Mouse (Mus musculus) embryonic facial prominence, embryonic 15.5 days (tissue): ENCODE measurements around the gene Ttc30a1. TPM values are rescaled to one million over a fixed set of nuclear protein-coding genes. Genes with fewer than 3 reads are reported as not detected.
"Not testable (repeated sequence)": the region's sequence is repeated elsewhere in the genome, so short reads cannot be mapped to it uniquely, and the experiment has no call there.

Experiments
- ATAC-seq: fragments of 200-750 bp; cut with Nextera tagmentation; 2 replicates; pipeline ENCODE4 v1.8.0; 2017; ENCODE audit warnings: low read depth, moderate TSS enrichment; ENCODE audit not compliant: insufficient number of reproducible peaks, low FRiP score, low TSS enrichment
- H3K27ac ChIP-seq: fragments of 300-500 bp; sonication (generic); replicated peaks from 2 replicates; pipeline ENCODE4 v1.5.1; 2015; ENCODE audit warnings: mild to moderate bottlenecking, inconsistent platforms
- H3K27me3 ChIP-seq: fragments of 300-500 bp; sonication (generic); 2 replicates; pipeline ENCODE4 v1.6.1; 2015; ENCODE audit warnings: inconsistent platforms
- H3K36me3 ChIP-seq: fragments of 300-500 bp; sonication (generic); 2 replicates; pipeline ENCODE4 v1.6.1; 2015; ENCODE audit warnings: mild to moderate bottlenecking, inconsistent platforms
- H3K4me1 ChIP-seq: fragments of 300-500 bp; sonication (generic); 2 replicates; pipeline ENCODE4 v1.6.1; 2015; ENCODE audit warnings: inconsistent platforms
- H3K4me2 ChIP-seq: fragments of 300-500 bp; sonication (generic); replicated peaks from 2 replicates; pipeline ENCODE4 v1.6.1; 2015; ENCODE audit warnings: mild to moderate bottlenecking, inconsistent platforms
- H3K4me3 ChIP-seq: fragments of 300-500 bp; sonication (generic); replicated peaks from 2 replicates; pipeline ENCODE4 v1.5.1; 2015; ENCODE audit warnings: mild to moderate bottlenecking, inconsistent platforms
- H3K9ac ChIP-seq: fragments of 300-500 bp; sonication (generic); 2 replicates; pipeline ENCODE4 v1.6.1; 2015; ENCODE audit warnings: inconsistent platforms
- H3K9me3 ChIP-seq: fragments of 300-500 bp; sonication (generic); replicated peaks from 2 replicates; pipeline ENCODE4 v1.6.1; 2016; ENCODE audit warnings: inconsistent platforms
- WGBS: fragments of 180-500 bp; shearing (Covaris S2); methylation state at CpG from one replicate; pipeline ENCODE4 v1.1.7; 2015; 5-methylcytosine and 5-hydroxymethylcytosine counted together
- polyA plus RNA-seq: library from polyadenylated mRNA; unstranded; fragments of >200 nt; fragmentation: Nextera tagmentation; extraction: Ambion mirVana; gene quantifications from 2 replicates; pipeline ENCODE4 v1.2.1, GENCODE M21; 2015

Gene Ttc30a1
- polyA plus RNA-seq, result 6.8 and 7.5 TPM in 2 replicates

DNA sequence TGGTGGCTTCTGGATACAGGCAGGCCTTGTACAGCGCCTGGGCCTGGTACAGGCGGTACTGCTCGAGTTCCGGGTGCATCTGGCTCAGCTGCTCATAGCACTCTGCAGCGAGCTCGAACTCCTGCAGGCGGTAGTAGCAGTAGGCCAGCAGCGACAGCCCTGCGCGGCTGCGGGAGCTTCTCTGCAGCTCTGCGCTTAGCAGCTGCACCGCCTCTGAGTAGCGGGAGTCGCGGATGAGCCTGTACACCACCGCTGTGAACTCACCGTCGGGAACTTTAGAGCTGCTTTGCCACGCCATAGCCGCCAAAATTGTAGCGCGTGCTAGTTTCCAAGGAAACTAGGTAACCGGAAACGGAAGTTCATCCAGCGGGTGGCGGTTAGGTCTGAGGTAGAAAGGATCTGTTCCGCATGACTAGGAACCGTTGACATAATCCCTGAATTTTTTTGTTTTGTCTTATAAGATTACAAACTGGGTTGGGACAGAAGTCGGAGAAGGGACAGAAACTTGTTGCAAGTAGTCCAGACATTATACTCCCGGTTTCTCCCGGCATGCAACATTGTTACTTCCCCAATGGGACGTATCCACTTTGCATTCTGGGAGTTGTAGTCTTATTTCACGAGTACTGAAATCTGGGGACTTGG, at the start of gene Ttc30a1:
Gene Ttc30a1, minus strand, starts transcription at position 528 of the 642 bp plus-strand sequence.
- Histone ChIP-seq H3K9ac (peak within 1 kb of the TSS; percentile 26; the same call in 1 of the 2 replicates), H3K4me3 (peak within 1 kb of the TSS; percentile 52), H3K4me2 (peak within 1 kb of the TSS; percentile 71), H3K27ac (peak within 1 kb of the TSS; percentile 60)
- not testable (repeated sequence) for H3K27me3 ChIP-seq, H3K36me3 ChIP-seq, H3K4me1 ChIP-seq, H3K9me3 ChIP-seq
- 6% methylated on average over 34 of the region's 34 CpGs for WGBS
- ATAC-seq, result peak; percentile 75

DNA sequence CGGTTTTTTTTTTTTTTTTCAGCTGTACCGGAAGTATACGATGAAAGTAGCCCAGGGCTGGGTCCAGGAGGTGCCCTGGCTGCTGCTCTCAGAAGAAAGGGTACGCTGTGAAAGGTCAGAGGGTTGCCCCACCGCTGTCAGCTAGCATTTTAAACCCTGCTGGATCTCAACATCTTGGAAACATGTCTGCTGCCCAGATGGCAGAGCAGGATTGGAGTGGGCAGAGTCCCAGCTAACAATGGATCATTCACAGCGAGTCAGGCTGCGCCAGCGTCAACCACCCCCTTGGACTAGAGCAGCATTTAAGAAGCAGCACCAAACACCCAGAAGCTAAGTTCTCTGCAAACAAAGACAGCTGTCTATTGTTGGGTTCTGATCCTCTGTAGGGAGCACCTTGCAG, 48.3 kb upstream of the Ttc30a1 start:
- Histone ChIP-seq H3K27me3 (no peaks in the 10 kb centered on the region), H3K4me3 (peak overlapping the region; percentile 17), H3K9me3 (no peaks in the 10 kb centered on the region), H3K4me1 (peaks cover 19% of the 10 kb centered on the region), H3K27ac (no peak overlapping the region), H3K9ac (no peak overlapping the region; the same call in 1 of the 2 replicates), H3K4me2 (peak overlapping the region; percentile 43), H3K36me3 (no peaks in the 10 kb centered on the region)
- no peak; the same call in 1 of the 2 replicates for ATAC-seq
- 25% methylated on average over 8 of the region's 8 CpGs for WGBS

DNA sequence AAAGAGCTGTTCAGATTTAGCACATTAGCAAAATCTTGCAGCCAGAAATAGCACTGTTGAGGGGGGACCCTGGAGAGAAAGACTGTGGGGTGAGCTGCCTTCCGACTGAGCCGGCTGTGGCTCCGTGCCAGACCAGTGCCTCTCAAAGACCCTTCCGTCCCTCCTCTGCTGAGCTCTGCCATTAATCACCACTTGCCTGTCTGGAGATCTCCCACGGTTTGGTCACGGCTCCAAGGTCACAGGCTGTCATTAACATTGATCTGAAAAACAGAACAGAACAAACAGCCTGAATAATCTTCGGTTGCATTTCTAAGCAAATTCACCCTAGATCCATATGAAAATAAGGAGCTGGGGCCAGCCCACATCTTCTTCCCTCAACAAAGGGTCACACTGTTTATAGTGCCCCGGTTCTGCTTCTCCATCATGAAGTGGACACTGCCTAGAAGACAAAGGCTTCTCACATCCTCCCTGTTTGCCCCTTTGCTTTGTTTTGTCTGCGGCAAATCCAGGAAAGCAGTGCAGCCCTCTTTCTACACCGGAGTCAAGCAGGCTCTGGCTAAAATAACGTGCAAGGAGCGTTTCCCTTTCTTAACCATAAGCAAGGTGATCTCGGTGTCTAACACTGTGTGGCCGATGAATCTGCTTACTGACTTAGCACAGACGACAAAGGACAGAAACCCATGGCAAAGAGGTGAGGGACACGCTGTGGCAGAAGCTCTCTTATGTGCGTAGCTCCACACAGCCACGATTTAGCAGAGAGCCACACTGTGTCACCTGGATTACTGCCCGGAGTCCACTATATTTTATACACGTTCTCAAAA, 47.5 kb upstream of the Ttc30a1 start:
- Histone ChIP-seq H3K9ac (no peak overlapping the region; the same call in 1 of the 2 replicates), H3K9me3 (no peaks in the 10 kb centered on the region), H3K36me3 (no peaks in the 10 kb centered on the region), H3K27me3 (no peaks in the 10 kb centered on the region), H3K4me1 (peaks cover 19% of the 10 kb centered on the region), H3K4me2 (peak overlapping the region; percentile 43), H3K4me3 (peak overlapping the region; percentile 17), H3K27ac (no peak overlapping the region)
- 15% methylated on average over 20 of the region's 20 CpGs for WGBS
- no peak for ATAC-seq

GRCm38 (mm10) chr2:76016890-76017289, 35.1 kb upstream of the Ttc30a1 start:
- ATAC-seq, result no peak
- H3K27me3 ChIP-seq, result no peaks in the 10 kb centered on the region
- no peak overlapping the region for H3K4me2 ChIP-seq
- H3K4me1 ChIP-seq, result no peaks in the 10 kb centered on the region
- H3K36me3 ChIP-seq, result no peaks in the 10 kb centered on the region
- no peak overlapping the region for H3K9ac ChIP-seq
- no peak overlapping the region for H3K4me3 ChIP-seq
- H3K27ac ChIP-seq, result no peak overlapping the region
- H3K9me3 ChIP-seq, result no peaks in the 10 kb centered on the region
- 12% methylated on average over 7 of the region's 7 CpGs for whole genome bisulfite sequencing

DNA sequence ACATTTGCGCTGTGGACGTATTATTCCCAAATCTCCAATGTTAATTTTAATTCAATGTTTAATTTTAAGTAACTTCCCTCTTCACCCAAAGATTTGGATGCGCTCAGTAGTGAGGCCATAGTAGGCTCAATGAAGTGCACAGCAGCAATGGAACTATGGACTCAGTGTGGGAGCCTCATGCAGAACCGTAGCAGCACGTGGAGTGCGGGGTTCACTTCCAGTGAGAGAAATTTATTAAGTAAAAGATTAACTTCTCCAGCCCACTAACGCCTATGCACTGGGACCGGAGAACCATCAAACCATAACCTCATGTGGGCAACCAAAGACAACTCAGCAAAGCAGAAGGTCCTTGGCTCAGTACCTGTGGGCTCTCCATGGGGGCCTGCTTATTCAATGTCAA, 34.4 kb upstream of the Ttc30a1 start:
- Histone ChIP-seq H3K36me3 (no peaks in the 10 kb centered on the region), H3K4me1 (no peaks in the 10 kb centered on the region), H3K4me2 (no peak overlapping the region), H3K9me3 (no peaks in the 10 kb centered on the region), H3K9ac (no peak overlapping the region), H3K4me3 (no peak overlapping the region), H3K27ac (no peak overlapping the region), H3K27me3 (no peaks in the 10 kb centered on the region)
- no peak for ATAC-seq
- 88% methylated on average over 8 of the region's 8 CpGs for WGBS

GRCm38 (mm10) chr2:76015460-76015859, 33.7 kb upstream of the Ttc30a1 start:
- no peak for ATAC-seq
- H3K36me3 ChIP-seq, result no peaks in the 10 kb centered on the region
- H3K4me2 ChIP-seq, result no peak overlapping the region
- no peaks in the 10 kb centered on the region for H3K27me3 ChIP-seq
- H3K4me3 ChIP-seq, result no peak overlapping the region
- no peak overlapping the region for H3K27ac ChIP-seq
- 93% methylated on average over 7 of the region's 7 CpGs for WGBS
- no peak overlapping the region for H3K9ac ChIP-seq
- no peaks in the 10 kb centered on the region for H3K4me1 ChIP-seq
- H3K9me3 ChIP-seq, result no peaks in the 10 kb centered on the region

DNA sequence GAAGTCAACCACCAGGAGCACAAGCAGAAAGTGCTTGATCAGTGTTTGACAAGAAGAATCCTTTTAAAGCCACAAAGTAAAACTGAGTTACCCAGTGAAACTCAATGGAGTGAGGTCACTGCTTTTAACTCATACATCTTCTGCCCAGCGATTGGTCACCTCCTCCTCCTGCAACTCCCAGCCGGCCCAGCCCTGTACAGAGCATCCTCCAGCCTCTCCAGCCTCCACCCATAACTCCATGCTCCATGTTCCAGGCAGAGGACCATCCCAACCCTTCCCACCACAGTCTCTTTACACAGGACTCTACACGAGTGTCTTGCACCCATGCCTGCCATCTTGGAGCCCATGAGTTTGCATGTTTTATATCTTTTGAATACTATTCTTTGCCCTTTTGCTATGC, 32.9 kb upstream of the Ttc30a1 start:
- Histone ChIP-seq H3K27me3 (no peaks in the 10 kb centered on the region), H3K9me3 (no peaks in the 10 kb centered on the region), H3K4me2 (no peak overlapping the region), H3K9ac (no peak overlapping the region), H3K36me3 (no peaks in the 10 kb centered on the region), H3K4me3 (no peak overlapping the region), H3K27ac (no peak overlapping the region), H3K4me1 (no peaks in the 10 kb centered on the region)
- 83% methylated on average over 3 of the region's 3 CpGs for WGBS
- no peak for ATAC-seq

DNA sequence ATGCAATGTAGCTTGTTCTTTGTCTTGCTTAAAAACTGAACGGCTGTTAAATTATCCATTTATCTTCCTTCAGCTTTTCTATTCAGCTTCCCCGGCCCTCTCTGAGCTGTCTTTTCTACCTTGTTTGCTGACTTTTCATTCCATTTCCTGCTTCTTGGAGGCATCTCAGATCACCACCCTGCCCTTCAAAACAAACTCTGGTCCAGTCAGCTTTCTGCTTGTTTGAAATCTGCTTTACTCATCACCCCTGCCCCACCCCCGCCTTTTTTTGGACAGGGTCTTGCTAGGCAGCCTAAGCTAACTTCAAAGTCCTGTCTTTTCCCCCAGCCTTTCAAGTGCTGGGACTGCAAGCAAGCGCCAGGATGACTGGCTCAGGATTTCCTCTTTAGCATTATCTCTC, 24.4 kb upstream of the Ttc30a1 start:
- H3K4me2 ChIP-seq, result no peak overlapping the region
- H3K27ac ChIP-seq, result no peak overlapping the region
- no peaks in the 10 kb centered on the region for H3K27me3 ChIP-seq
- no peak overlapping the region for H3K4me3 ChIP-seq
- no peak overlapping the region for H3K9ac ChIP-seq
- WGBS, result 21% methylated on average over 4 of the region's 4 CpGs
- ATAC-seq, result no peak
- no peaks in the 10 kb centered on the region for H3K4me1 ChIP-seq
- no peaks in the 10 kb centered on the region for H3K36me3 ChIP-seq
- no peaks in the 10 kb centered on the region for H3K9me3 ChIP-seq

GRCm38 (mm10) chr2:76002899-76003298, 21.1 kb upstream of the Ttc30a1 start:
- ATAC-seq, result no peak
- Histone ChIP-seq H3K4me3 (no peak overlapping the region), H3K27ac (no peak overlapping the region), H3K4me2 (no peak overlapping the region), H3K9me3 (no peaks in the 10 kb centered on the region), H3K9ac (no peak overlapping the region), H3K36me3 (no peaks in the 10 kb centered on the region), H3K27me3 (no peaks in the 10 kb centered on the region), H3K4me1 (no peaks in the 10 kb centered on the region; the same call in 1 of the 2 replicates)
- WGBS, result 72% methylated on average over 9 of the region's 9 CpGs

GRCm38 (mm10) chr2:76001392-76001791, 19.6 kb upstream of the Ttc30a1 start:
- no peak for ATAC-seq
- no peaks in the 10 kb centered on the region for H3K36me3 ChIP-seq
- H3K4me1 ChIP-seq, result no peaks in the 10 kb centered on the region; the same call in 1 of the 2 replicates
- no peak overlapping the region for H3K4me2 ChIP-seq
- H3K9ac ChIP-seq, result no peak overlapping the region
- no peaks in the 10 kb centered on the region for H3K27me3 ChIP-seq
- WGBS, result 38% methylated on average over 8 of the region's 8 CpGs
- H3K9me3 ChIP-seq, result no peaks in the 10 kb centered on the region
- no peak overlapping the region for H3K4me3 ChIP-seq
- H3K27ac ChIP-seq, result no peak overlapping the region

DNA sequence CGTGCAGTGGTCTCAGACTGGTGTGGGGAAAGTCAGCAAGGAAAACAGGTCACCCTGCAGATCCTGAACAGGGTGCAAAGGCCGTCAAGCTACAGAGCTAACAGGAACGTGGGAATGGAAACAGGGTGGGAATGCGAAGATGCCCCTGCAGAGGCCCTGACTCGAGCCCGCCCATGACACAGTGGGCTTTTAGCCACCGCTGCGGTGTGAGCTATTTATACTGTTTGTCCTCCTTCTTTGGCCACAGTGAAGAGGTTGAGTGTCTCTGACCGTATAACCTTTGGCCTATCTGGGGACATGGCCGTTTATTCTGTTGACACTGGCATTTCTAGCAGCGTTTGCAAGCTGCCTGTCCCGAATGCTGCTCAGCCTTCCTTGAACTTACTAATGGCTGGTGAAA, 17.9 kb upstream of the Ttc30a1 start:
- H3K27ac ChIP-seq, result no peak overlapping the region
- H3K36me3 ChIP-seq, result no peaks in the 10 kb centered on the region
- H3K4me2 ChIP-seq, result no peak overlapping the region
- no peaks in the 10 kb centered on the region for H3K27me3 ChIP-seq
- no peak overlapping the region for H3K4me3 ChIP-seq
- H3K4me1 ChIP-seq, result no peaks in the 10 kb centered on the region; the same call in 1 of the 2 replicates
- no peaks in the 10 kb centered on the region for H3K9me3 ChIP-seq
- no peak for ATAC-seq
- no peak overlapping the region for H3K9ac ChIP-seq
- whole genome bisulfite sequencing, result 45% methylated on average over 12 of the region's 12 CpGs
